Mouse (Mus musculus) liver, postnatal 0 days (tissue): ENCODE data around the gene Gabrg3.

Experiments used
- CTCF ChIP-seq: sonication (generic); IDR thresholded peaks from 2 replicates; pipeline ENCODE4 v1.5.1; 2016; ENCODE audit warnings: antibody characterized with exemption, low read depth
- EP300 ChIP-seq: IDR thresholded peaks from 2 replicates; pipeline ENCODE4 v1.6.1; 2016; ENCODE audit warnings: antibody characterized with exemption, low read depth, mild to moderate bottlenecking

GRCm38 (mm10) chr7:57419392-57419791, 32.4 kb upstream of the Gabrg3 start, which contains the start of gene Gabrb3:
- TF ChIP-seq EP300 (no peak), CTCF (no peak)
